Mouse (Mus musculus) small intestine, adult 2 months (tissue): Measurements from ENCODE around the gene Prss22.
A peak's percentile ranks its signal among the peaks of the same experiment; 100 is the strongest.

ENCODE experiments used
- CTCF ChIP-seq: fragments of 200-500 bp; IDR thresholded peaks from 2 replicates; pipeline ENCODE4 v1.5.1; 2012; ENCODE audit warnings: low read depth, mild to moderate bottlenecking, control low read depth, inconsistent platforms, low read length, moderate library complexity, mixed read lengths; ENCODE audit not compliant: insufficient replicate concordance, insufficient read length; ENCODE audit errors: extremely low read depth
- POLR2A ChIP-seq: fragments of 200-500 bp; IDR thresholded peaks from 2 replicates; pipeline ENCODE4 v1.6.1; 2012; ENCODE audit warnings: low read depth, mild to moderate bottlenecking, control low read depth, inconsistent platforms, low read length, moderate library complexity

DNA sequence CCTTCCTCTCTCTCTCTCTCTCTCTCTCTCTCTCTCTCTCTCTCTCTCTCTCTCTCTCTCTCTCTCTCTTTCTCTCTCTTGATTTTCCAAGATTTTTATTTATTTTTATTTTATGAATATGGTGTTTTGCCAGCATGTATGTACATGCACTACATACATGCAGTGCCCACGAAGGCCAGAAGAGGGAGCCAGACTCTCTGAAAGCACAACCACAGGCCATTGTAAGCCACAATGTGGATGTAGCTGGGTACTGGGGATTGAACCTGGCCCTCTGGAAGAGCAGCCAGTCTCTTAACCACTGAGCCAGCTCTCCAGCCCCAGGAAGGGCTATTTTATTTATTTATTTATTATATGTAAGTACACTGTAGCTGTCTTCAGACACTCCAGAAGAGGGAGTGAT is 28.7 kb downstream of the Prss22 start:
- TF ChIP-seq CTCF (peak; percentile 79; the same call in 1 of the 2 replicates), POLR2A (no peak)
